Mouse (Mus musculus) kidney, embryonic 15.5 days (tissue): Measurements from ENCODE around the gene Gje1. TPM values are rescaled to one million over a fixed set of nuclear protein-coding genes. Genes with fewer than 3 reads are reported as not detected.

ENCODE experiments used
- ATAC-seq: fragments of 200-750 bp; cut with Nextera tagmentation; replicated peaks from 2 replicates; pipeline ENCODE4 v1.8.0; 2017; ENCODE audit warnings: moderate TSS enrichment; ENCODE audit not compliant: low FRiP score
- H3K27ac ChIP-seq: fragments of 300-500 bp; sonication (generic); 2 replicates; pipeline ENCODE4 v1.5.1; 2015; ENCODE audit warnings: mild to moderate bottlenecking, inconsistent platforms
- H3K27me3 ChIP-seq: fragments of 300-500 bp; sonication (generic); 2 replicates; pipeline ENCODE4 v1.6.1; 2015; ENCODE audit warnings: inconsistent platforms
- H3K36me3 ChIP-seq: fragments of 300-500 bp; sonication (generic); 2 replicates; pipeline ENCODE4 v1.6.1; 2015; ENCODE audit warnings: inconsistent platforms
- H3K4me1 ChIP-seq: fragments of 300-500 bp; sonication (generic); 2 replicates; pipeline ENCODE4 v1.6.1; 2015; ENCODE audit warnings: inconsistent platforms
- H3K4me2 ChIP-seq: fragments of 300-500 bp; sonication (generic); 2 replicates; pipeline ENCODE4 v1.6.1; 2015; ENCODE audit warnings: moderate library complexity, mild to moderate bottlenecking, inconsistent platforms
- H3K4me3 ChIP-seq: fragments of 300-500 bp; sonication (generic); replicated peaks from 2 replicates; pipeline ENCODE4 v1.5.1; 2015; ENCODE audit warnings: mild to moderate bottlenecking, inconsistent platforms
- H3K9ac ChIP-seq: fragments of 300-500 bp; sonication (generic); 2 replicates; pipeline ENCODE4 v1.6.1; 2015; ENCODE audit warnings: mild to moderate bottlenecking, inconsistent platforms
- H3K9me3 ChIP-seq: fragments of 300-500 bp; sonication (generic); replicated peaks from 2 replicates; pipeline ENCODE4 v1.6.1; 2016; ENCODE audit warnings: inconsistent platforms
- WGBS: fragments of 180-500 bp; shearing (Covaris S2); methylation state at CpG from one replicate; pipeline ENCODE4 v1.1.7; 2015; ENCODE audit warnings: mixed read lengths; 5-methylcytosine and 5-hydroxymethylcytosine counted together
- polyA plus RNA-seq: library from polyadenylated mRNA; unstranded; fragments of >200 nt; fragmentation: Nextera tagmentation; extraction: Ambion mirVana; gene quantifications from 2 replicates; pipeline ENCODE4 v1.2.1, GENCODE M21; 2015

Gje1 gene
- not detected in 2 replicates for polyA plus RNA-seq

DNA sequence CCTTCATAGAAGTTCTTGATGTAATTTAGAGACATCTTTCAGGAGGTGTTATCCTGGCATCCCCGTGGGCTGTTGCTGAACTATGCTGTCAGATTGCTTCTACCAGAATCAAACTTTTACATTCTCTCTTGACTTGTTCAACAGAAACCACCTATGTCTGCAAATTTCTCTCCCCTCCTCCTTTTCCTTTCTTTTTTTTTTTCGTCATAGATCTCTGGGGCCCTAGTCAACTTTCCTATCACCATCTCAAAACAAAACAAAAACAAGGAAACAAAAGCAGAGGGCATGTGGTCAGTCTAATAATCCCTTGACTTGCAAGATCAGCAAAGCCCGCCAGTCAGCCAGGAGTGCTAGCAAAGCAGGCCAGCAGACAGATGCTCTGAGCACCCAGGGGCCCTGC lies at the start of gene Gje1:
Gene Gje1 (minus strand): TSS at position 101 of the 400 bp plus-strand sequence.
- no peak within 1 kb of the TSS for H3K4me2 ChIP-seq
- no peaks in the 10 kb centered on the region for H3K4me1 ChIP-seq
- H3K27ac ChIP-seq: no peak within 1 kb of the TSS
- H3K4me3 ChIP-seq: no peak within 1 kb of the TSS
- no peaks in the 10 kb centered on the region for H3K27me3 ChIP-seq
- no peak for ATAC-seq
- 63% methylated on average over 3 of the region's 3 CpGs for WGBS
- no peaks in the 10 kb centered on the region for H3K9me3 ChIP-seq
- H3K9ac ChIP-seq: no peak within 1 kb of the TSS
- no peaks in the 10 kb centered on the region for H3K36me3 ChIP-seq

- WGBS: 21% methylated on average over 8 of the region's 8 CpGs
- no peak for ATAC-seq
- Histone ChIP-seq H3K4me1 (peaks cover 8% of the 10 kb centered on the region; the same call in 1 of the 2 replicates), H3K4me3 (peak overlapping the region; percentile 40), H3K9me3 (no peaks in the 10 kb centered on the region), H3K36me3 (no peaks in the 10 kb centered on the region), H3K9ac (no peak overlapping the region), H3K4me2 (peak overlapping the region; percentile 73), H3K27ac (no peak overlapping the region), H3K27me3 (peaks cover 25% of the 10 kb centered on the region)
These were observed 42.6 kb upstream of the Gje1 start for GRCm38 (mm10) chr10:14760618-14761017.

DNA sequence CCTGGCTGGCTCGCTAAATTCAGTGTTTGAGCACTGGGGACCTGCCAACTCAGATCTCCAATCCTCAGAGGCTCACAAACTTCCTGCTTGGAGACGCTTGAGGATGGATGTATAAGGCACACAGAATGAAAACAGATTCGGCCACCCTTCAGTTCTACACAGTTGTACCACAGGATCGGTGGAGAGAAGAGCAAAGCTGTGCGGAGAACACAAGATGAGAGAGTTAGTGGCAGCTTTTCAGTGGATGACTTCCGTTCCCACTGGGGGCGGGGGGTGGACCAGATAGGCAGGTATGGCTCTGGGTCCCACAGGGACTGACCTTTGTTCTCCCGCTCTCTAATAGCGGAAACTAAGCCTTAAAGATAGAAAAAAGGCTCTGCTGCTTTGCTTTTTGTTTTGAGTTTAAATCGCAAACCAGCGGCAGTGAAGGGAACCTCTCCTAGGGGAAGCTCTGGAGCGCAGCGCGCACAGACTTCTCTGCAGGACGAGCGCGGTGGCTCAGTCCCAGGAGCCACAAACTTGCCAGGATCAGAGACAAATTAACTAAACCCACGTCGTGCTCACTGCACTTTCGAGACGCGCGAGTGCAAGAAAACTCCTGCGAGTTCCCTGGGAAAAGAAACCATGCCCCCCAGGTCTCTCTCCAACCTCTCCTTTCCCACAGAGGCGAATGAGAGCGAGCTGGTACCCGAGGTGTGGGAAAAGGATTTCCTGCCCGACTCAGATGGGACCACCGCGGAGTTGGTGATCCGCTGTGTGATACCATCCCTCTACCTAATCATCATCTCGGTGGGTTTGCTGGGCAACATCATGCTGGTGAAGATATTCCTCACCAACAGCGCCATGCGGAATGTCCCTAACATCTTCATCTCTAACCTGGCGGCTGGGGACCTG lies 41.9 kb upstream of the Gje1 start:
- WGBS: 2% methylated on average over 35 of the region's 35 CpGs
- Histone ChIP-seq H3K27me3 (peaks cover 25% of the 10 kb centered on the region), H3K4me1 (peaks cover 8% of the 10 kb centered on the region; the same call in 1 of the 2 replicates), H3K4me2 (peak overlapping the region; percentile 73), H3K4me3 (peak overlapping the region; percentile 40), H3K36me3 (no peaks in the 10 kb centered on the region), H3K27ac (no peak overlapping the region), H3K9ac (0 out of 2 replicates have a peak overlapping the region, but pooled peaks have one; percentile 3), H3K9me3 (no peaks in the 10 kb centered on the region)
- ATAC-seq: no peak

DNA sequence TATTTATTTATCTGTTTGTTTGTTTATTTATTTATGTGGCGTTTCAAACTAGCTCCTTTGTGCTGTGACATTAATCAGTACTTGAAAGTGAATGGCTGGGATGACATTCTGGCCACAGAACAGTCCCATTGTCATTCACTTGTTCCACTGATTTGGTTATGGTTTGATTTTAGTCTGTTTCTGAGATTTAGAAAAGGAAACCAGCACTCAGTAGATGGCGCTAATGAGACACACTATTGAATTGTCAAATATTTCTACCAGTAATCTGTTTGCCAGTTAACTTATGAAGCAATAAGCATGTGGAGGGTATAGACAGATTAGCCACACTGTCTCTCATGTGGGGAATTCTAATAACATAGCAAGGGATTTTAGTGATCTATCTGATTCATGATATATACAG lies 16.3 kb upstream of the Gje1 start:
- H3K9me3 ChIP-seq: no peaks in the 10 kb centered on the region
- no peaks in the 10 kb centered on the region for H3K27me3 ChIP-seq
- no peak for ATAC-seq
- H3K4me3 ChIP-seq: no peak overlapping the region
- no peak overlapping the region for H3K9ac ChIP-seq
- H3K27ac ChIP-seq: no peak overlapping the region
- 8% methylated on average over 2 of the region's 2 CpGs for WGBS
- no peaks in the 10 kb centered on the region for H3K4me1 ChIP-seq
- no peaks in the 10 kb centered on the region for H3K36me3 ChIP-seq
- H3K4me2 ChIP-seq: no peak overlapping the region

GRCm38 (mm10) chr10:14725671-14726070 lies 7.7 kb upstream of the Gje1 start:
- H3K36me3 ChIP-seq: no peaks in the 10 kb centered on the region
- H3K27ac ChIP-seq: no peak overlapping the region
- H3K9ac ChIP-seq: no peak overlapping the region
- WGBS: 75% methylated on average over 9 of the region's 9 CpGs
- no peaks in the 10 kb centered on the region for H3K4me1 ChIP-seq
- no peaks in the 10 kb centered on the region for H3K9me3 ChIP-seq
- no peak overlapping the region for H3K4me2 ChIP-seq
- no peak overlapping the region for H3K4me3 ChIP-seq
- H3K27me3 ChIP-seq: no peaks in the 10 kb centered on the region
- ATAC-seq: no peak

- Histone ChIP-seq H3K4me3 (peak within 1 kb of the TSS; percentile 98), H3K36me3 (no peaks in the 10 kb centered on the region), H3K4me2 (peak within 1 kb of the TSS; percentile 60), H3K4me1 (peaks cover 10% of the 10 kb centered on the region), H3K9ac (peak within 1 kb of the TSS; percentile 85), H3K27ac (peak within 1 kb of the TSS; percentile 79), H3K27me3 (no peaks in the 10 kb centered on the region), H3K9me3 (no peaks in the 10 kb centered on the region)
- peak; percentile 98 for ATAC-seq
- WGBS: under 1% methylated on average over 45 of the region's 50 CpGs
These were observed 12.6 kb downstream of the Gje1 start, which contains the start of the genes Vta1 and Nmbr for GRCm38 (mm10) chr10:14705072-14706066. Vta1 (minus strand) TSS chr10:14705560. Nmbr (plus strand) TSS chr10:14705591.

DNA sequence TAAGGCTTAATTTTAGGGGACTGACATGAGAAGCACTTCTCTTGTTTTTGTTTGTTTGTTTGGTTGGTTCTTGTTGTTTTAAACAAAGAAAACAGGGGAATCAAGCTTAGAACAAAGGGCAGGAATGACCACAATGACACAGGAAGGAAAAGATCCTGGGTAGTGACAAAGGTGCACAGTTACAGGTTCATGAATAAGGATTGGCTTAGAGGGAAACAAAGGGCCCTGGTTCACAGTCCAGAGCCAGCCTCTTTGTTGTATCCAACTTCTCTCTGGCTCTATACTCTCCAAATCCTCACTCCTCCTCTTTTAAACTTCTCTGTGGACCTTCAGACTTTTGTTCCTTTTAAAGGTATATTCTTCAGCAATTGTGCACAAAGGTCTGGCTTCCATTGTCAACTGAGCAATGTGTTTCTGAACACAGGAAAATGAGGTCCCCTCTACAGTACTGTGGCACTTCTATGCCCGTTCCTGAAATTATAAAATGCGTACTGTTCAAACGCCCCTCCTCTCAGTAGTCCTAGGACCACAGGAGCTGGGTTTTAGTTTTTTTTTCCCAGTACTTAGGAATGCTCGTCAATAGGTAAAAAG lies 14.1 kb downstream of the Gje1 start:
- H3K27me3 ChIP-seq: no peaks in the 10 kb centered on the region
- no peak overlapping the region for H3K27ac ChIP-seq
- H3K9me3 ChIP-seq: no peaks in the 10 kb centered on the region
- no peak overlapping the region for H3K9ac ChIP-seq
- peak overlapping the region; percentile 98 for H3K4me3 ChIP-seq
- H3K36me3 ChIP-seq: no peaks in the 10 kb centered on the region
- no peak for ATAC-seq
- H3K4me2 ChIP-seq: peak overlapping the region; percentile 60
- 65% methylated on average over 4 of the region's 4 CpGs for WGBS
- peaks cover 10% of the 10 kb centered on the region for H3K4me1 ChIP-seq

GRCm38 (mm10) chr10:14703239-14703638 lies 14.8 kb downstream of the Gje1 start:
- no peaks in the 10 kb centered on the region for H3K36me3 ChIP-seq
- WGBS: 75% methylated on average over 1 of the region's 1 CpGs
- H3K27ac ChIP-seq: no peak overlapping the region
- peaks cover 10% of the 10 kb centered on the region for H3K4me1 ChIP-seq
- ATAC-seq: no peak
- no peak overlapping the region for H3K4me3 ChIP-seq
- no peak overlapping the region for H3K4me2 ChIP-seq
- H3K9ac ChIP-seq: no peak overlapping the region
- H3K27me3 ChIP-seq: no peaks in the 10 kb centered on the region
- no peaks in the 10 kb centered on the region for H3K9me3 ChIP-seq

- WGBS: 81% methylated on average over 3 of the region's 3 CpGs
- H3K27ac ChIP-seq: no peak overlapping the region
- ATAC-seq: no peak
These were observed 27.7 kb downstream of the Gje1 start for GRCm38 (mm10) chr10:14690349-14690748.

DNA sequence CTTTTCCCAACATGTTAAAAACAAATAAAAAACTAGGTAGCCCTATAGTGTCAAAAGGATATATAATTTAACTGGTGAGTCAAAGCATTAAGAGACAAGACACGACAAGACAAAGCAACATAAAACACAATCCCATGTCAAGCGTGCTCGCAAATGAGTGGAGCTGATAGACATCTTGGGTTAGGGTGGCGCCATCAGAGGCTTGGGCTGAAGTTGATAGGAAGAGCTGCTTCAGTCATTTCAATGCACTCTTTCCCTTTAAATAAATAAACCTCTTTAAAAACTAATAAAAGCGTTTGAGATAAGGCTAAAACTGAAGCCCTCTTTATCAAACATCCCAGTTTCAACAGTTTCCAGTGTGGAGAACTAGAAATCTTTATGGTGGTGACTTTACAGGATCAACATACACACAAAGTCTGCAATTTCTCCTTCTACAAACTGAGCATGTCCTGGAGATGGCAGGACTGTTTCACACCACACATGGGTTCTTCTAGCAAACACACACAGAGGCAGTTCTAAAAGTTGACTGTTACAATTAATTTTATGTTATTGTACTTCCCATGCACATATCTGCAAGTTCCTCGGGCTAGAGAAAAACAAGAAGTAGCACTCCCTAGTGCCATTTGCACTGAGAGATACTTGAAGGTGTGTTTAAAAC lies 29.1 kb downstream of the Gje1 start:
- no peak for ATAC-seq
- Histone ChIP-seq H3K36me3 (peaks cover 15% of the 10 kb centered on the region), H3K9ac (no peak overlapping the region), H3K9me3 (0 out of 2 replicates have a peak, but pooled peaks cover 4% of the 10 kb centered on the region), H3K27ac (no peak overlapping the region), H3K27me3 (no peaks in the 10 kb centered on the region), H3K4me3 (no peak overlapping the region), H3K4me1 (0 out of 2 replicates have a peak, but pooled peaks cover 4% of the 10 kb centered on the region), H3K4me2 (no peak overlapping the region)
- 76% methylated on average over 6 of the region's 6 CpGs for WGBS

More at GRCm38 (mm10) chr10:14690349-14690748, 27.7 kb downstream of the Gje1 start:
- Histone ChIP-seq H3K9me3 (0 out of 2 replicates have a peak, but pooled peaks cover 4% of the 10 kb centered on the region), H3K9ac (no peak overlapping the region), H3K27me3 (no peaks in the 10 kb centered on the region), H3K36me3 (peaks cover 15% of the 10 kb centered on the region), H3K4me2 (no peak overlapping the region), H3K4me3 (no peak overlapping the region), H3K4me1 (0 out of 2 replicates have a peak, but pooled peaks cover 4% of the 10 kb centered on the region)

DNA sequence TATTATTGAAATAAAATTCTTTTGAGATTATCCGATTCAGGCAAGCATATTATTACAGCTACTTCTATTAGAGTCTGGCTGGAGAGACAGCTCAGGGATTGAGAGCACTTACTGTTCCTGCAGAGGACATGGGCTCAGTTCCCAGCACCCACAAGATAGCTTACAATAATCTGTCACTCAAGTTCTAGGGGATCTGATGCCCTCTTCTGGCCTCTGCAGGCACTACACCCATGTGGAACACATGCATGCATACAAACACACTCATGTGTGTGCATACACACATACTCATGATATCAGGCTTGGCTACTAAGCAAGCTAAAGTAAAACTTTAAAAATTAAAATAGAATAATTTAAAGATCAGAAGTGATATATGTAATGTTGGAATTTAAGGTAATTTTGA lies 32.4 kb downstream of the Gje1 start:
- no peak for ATAC-seq
- Histone ChIP-seq H3K27me3 (no peaks in the 10 kb centered on the region), H3K9ac (no peak overlapping the region), H3K4me2 (no peak overlapping the region), H3K9me3 (0 out of 2 replicates have a peak, but pooled peaks cover 4% of the 10 kb centered on the region), H3K4me3 (no peak overlapping the region), H3K36me3 (peaks cover 18% of the 10 kb centered on the region), H3K4me1 (no peaks in the 10 kb centered on the region), H3K27ac (no peak overlapping the region)
- WGBS: 98% methylated on average over 1 of the region's 1 CpGs
